ENCODE assay signal across 23 mouse cellular contexts in the genomic region with DNA sequence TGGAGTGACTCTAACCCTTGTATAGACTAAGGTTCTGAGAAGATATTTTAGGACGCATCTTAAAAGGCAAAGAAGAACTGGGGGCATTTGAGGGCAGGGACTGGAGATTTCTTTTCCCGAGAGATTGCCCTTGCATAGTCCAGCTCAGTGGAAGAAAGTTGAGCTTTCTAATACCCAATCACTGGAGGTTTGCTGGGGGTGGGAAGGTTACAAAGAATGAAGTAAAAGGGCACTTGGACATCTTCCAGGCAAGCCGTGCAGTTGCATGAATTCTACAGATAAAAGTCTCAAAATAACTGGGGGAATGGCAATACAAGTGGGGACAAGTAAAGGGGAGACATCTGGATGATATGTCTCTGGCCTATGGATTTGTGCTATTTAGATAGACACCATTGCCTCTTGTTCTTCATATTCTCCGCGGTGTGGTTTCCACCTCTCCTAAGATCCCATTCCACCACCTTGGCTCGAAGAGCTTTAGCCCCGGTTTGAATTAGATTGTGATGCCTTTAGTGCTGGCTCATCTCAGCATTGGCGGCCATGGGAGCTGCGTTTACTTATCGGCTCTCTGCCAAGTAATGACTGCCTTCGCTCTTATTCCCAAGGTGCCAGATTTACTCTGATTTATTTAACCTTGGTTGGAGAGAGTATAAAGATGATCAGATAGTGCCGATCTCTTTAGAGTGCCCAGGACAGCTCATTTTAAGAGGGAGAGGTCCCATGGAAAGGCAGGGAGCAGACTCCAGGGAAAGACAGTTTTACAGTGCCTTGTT. TPM values are rescaled to one million over a fixed set of nuclear protein-coding genes. Genes with fewer than 3 reads are reported as not detected.
DNase-seq lines count a peak whose midpoint lies in the region; ATAC-seq and TF ChIP-seq lines count a peak whose summit lies in the region.
"Had no signal": no experiment of that assay in that cellular context is flagged by ENCODE, and none has a peak within 500 bp of the region (broad histone marks: within the 10 kb centered on the region; RNA-seq: fewer than 3 reads in every experiment).

No protein-coding gene starts in this region.

- no peak for TF ChIP-seq CTCF in gastrocnemius, adult 2 months (IDR thresholded peaks at IDR 0.05)
- no peak for TF ChIP-seq CTCF in heart, postnatal 0 days (IDR thresholded peaks at IDR 0.05; ENCODE audit: low read depth)

- peak; percentile 47; the same call in 1 of the 2 replicates for ATAC-seq in heart, postnatal 0 days (ENCODE audit: insufficient read depth, low read depth)
- ATAC-seq in heart, embryonic 11.5 days (replicated peaks; ENCODE audit: insufficient number of reproducible peaks, low FRiP score, low TSS enrichment) = no peak
- ATAC-seq in forebrain, embryonic 13.5 days = no peak
- ATAC-seq: activated CD4-positive, CD25-positive, alpha-beta regulatory T cell, adult 4 months; forebrain, embryonic 16.5 days; inflammation-experienced regulatory T-cells, adult 6 months had no signal

- peak; percentile 39 for DNase-seq in gastrocnemius, adult 2 months
- no peak for DNase-seq in gastrocnemius, postnatal 36 days
- peak; percentile 9 for DNase-seq in heart, postnatal 0 days (ENCODE audit: low spot score)
- DNase-seq in MN1 (ENCODE audit: low spot score) (peak; percentile 31), adipocyte (ENCODE audit: low spot score) (peak; percentile 85)
- DNase-seq in layer of hippocampus, adult 18-20 months (ENCODE audit: low spot score in 2 of 2) = no peak
- DNase-seq: cerebellum, adult 11 months; cerebellum, postnatal 10 days; gastrocnemius, postnatal 25 days; kidney, postnatal 4 days; layer of hippocampus, adult 9-11 months; lung, adult 18-20 months; lung, postnatal 10 days; thymus, postnatal 14 days had no signal

- 52% methylated on average over 12 of the region's 12 CpGs for WGBS in heart, postnatal 0 days
- WGBS in heart, embryonic 11.5 days (ENCODE audit: insufficient replicate concordance) = 79% methylated on average over 12 of the region's 12 CpGs
- WGBS in forebrain, embryonic 13.5 days = 92% methylated on average over 12 of the region's 12 CpGs

- H3K9ac ChIP-seq in heart, postnatal 0 days (replicated peaks; ENCODE audit: low read depth, low read length) = no peak overlapping the region
- H3K9ac ChIP-seq in heart, embryonic 11.5 days (ENCODE audit: low read depth, low read length) = no peak overlapping the region
- no peak overlapping the region for H3K9ac ChIP-seq in forebrain, embryonic 13.5 days
- H3K9ac ChIP-seq: hindbrain, embryonic 14.5 days; limb, embryonic 15.5 days had no signal

- H3K9me3 ChIP-seq in heart, postnatal 0 days (replicated peaks; ENCODE audit: control insufficient read depth, low read length) = no peaks in the 10 kb centered on the region
- no peaks in the 10 kb centered on the region for H3K9me3 ChIP-seq in heart, embryonic 11.5 days (replicated peaks; ENCODE audit: control insufficient read depth, low read length)
- H3K9me3 ChIP-seq in forebrain, embryonic 13.5 days (replicated peaks) = no peaks in the 10 kb centered on the region
- H3K9me3 ChIP-seq: embryonic facial prominence, embryonic 10.5 days; limb, embryonic 15.5 days had no signal

- H3K4me3 ChIP-seq in gastrocnemius, adult 2 months = peak overlapping the region; percentile 60
- no peak overlapping the region for H3K4me3 ChIP-seq in heart, postnatal 0 days (ENCODE audit: low read depth, low read length)
- H3K4me3 ChIP-seq in heart, embryonic 11.5 days (ENCODE audit: low read depth, low read length) = no peak overlapping the region
- no peak overlapping the region for H3K4me3 ChIP-seq in forebrain, embryonic 13.5 days
- H3K4me3 ChIP-seq: embryonic facial prominence, embryonic 10.5 days; limb, embryonic 15.5 days had no signal

- peak overlapping the region; percentile 84 for H3K27ac ChIP-seq in gastrocnemius, adult 2 months
- peak overlapping the region; percentile 61 for H3K27ac ChIP-seq in heart, postnatal 0 days (ENCODE audit: low read depth)
- H3K27ac ChIP-seq in heart, embryonic 11.5 days (ENCODE audit: low read depth, low read length) = no peak overlapping the region
- no peak overlapping the region for H3K27ac ChIP-seq in forebrain, embryonic 13.5 days
- H3K27ac ChIP-seq: embryonic facial prominence, embryonic 10.5 days; hindbrain, embryonic 14.5 days; limb, embryonic 15.5 days had no signal

- intact Hi-C loops in gastrocnemius, adult 2 months (cut with DNase I) = loop anchor here (10.0 kb wide), 1 partner anchor 361 kb away; no protein-coding TSS in a partner anchor
- intact Hi-C loops in gastrocnemius, postnatal 36 days (cut with DNase I) = no loop called here

- no peaks in the 10 kb centered on the region for H3K36me3 ChIP-seq in heart, postnatal 0 days (replicated peaks; ENCODE audit: control insufficient read depth, insufficient read depth, low read length)
- H3K36me3 ChIP-seq in heart, embryonic 11.5 days (ENCODE audit: control insufficient read depth, insufficient read depth, low read length) = no peaks in the 10 kb centered on the region
- H3K36me3 ChIP-seq in forebrain, embryonic 13.5 days (ENCODE audit: poor library complexity, severe bottlenecking) = no peaks in the 10 kb centered on the region
- H3K36me3 ChIP-seq: embryonic facial prominence, embryonic 10.5 days; limb, embryonic 15.5 days had no signal

- TF ChIP-seq EP300 in heart, postnatal 0 days (IDR thresholded peaks at IDR 0.05; ENCODE audit: low read depth) = no peak

- no peaks in the 10 kb centered on the region for H3K4me1 ChIP-seq in heart, postnatal 0 days (ENCODE audit: control insufficient read depth, insufficient read depth)
- no peaks in the 10 kb centered on the region for H3K4me1 ChIP-seq in heart, embryonic 11.5 days (ENCODE audit: control insufficient read depth, insufficient read depth, low read length)
- H3K4me1 ChIP-seq in forebrain, embryonic 13.5 days = no peaks in the 10 kb centered on the region
- H3K4me1 ChIP-seq: embryonic facial prominence, embryonic 10.5 days; limb, embryonic 15.5 days had no signal

- no peaks in the 10 kb centered on the region for H3K27me3 ChIP-seq in heart, postnatal 0 days (ENCODE audit: control insufficient read depth, insufficient read depth, low read length)
- H3K27me3 ChIP-seq in heart, embryonic 11.5 days (ENCODE audit: control insufficient read depth, insufficient read depth, low read length) = no peaks in the 10 kb centered on the region
- H3K27me3 ChIP-seq in forebrain, embryonic 13.5 days = no peaks in the 10 kb centered on the region

- H3K4me2 ChIP-seq in heart, postnatal 0 days (ENCODE audit: low read depth, low read length) = peak overlapping the region; percentile 12; the same call in 1 of the 2 replicates
- H3K4me2 ChIP-seq in heart, embryonic 11.5 days = no peak overlapping the region
- H3K4me2 ChIP-seq in forebrain, embryonic 13.5 days = no peak overlapping the region
- H3K4me2 ChIP-seq: hindbrain, embryonic 14.5 days; limb, embryonic 15.5 days; midbrain, embryonic 11.5 days had no signal

RNA-seq across cellular contexts. Expression of gene Apex2, which starts 3.8 kb away (rescaled TPM):
- 10 to 100 TPM in 1 of 2 experiments, 1 to 10 TPM in 1; 5.6 to 13.7 TPM for total RNA-seq in gastrocnemius, adult 2 months (2021)
- total RNA-seq in gastrocnemius, postnatal 36 days (2021) = 1 to 10 TPM; 7.6 to 9.2 TPM
- total RNA-seq in heart, postnatal 0 days (2014; rRNA removed; ENCODE audit: low replicate concordance) = 3.3 and 8.8 TPM in 2 replicates
- polyA plus RNA-seq in heart, postnatal 0 days (2015; fragmentation: Nextera tagmentation; extraction: Ambion mirVana) = 5.4 and 6.9 TPM in 2 replicates
- 18.2 and 18.4 TPM in 2 replicates for polyA plus RNA-seq in heart, embryonic 11.5 days (2014; fragmentation: Nextera tagmentation; extraction: Ambion mirVana)
- 21.4 and 25.7 TPM in 2 replicates for polyA plus RNA-seq in forebrain, embryonic 13.5 days (2015; fragmentation: Nextera tagmentation; extraction: Ambion mirVana)
- total RNA-seq in layer of hippocampus, adult 18-20 months (2021) = 10 to 100 TPM; 10.1 to 13.9 TPM

RNA-seq across cellular contexts. Expression of gene Pfkfb1, which starts 5.4 kb away (rescaled TPM):
- 10 to 100 TPM; 25.4 to 82.6 TPM for total RNA-seq in gastrocnemius, adult 2 months (2021)
- total RNA-seq in gastrocnemius, postnatal 36 days (2021) = 10 to 100 TPM; 50.8 to 56.7 TPM
- total RNA-seq in heart, postnatal 0 days (2014; rRNA removed; ENCODE audit: low replicate concordance) = 1.5 and 10.6 TPM in 2 replicates
- polyA plus RNA-seq in heart, postnatal 0 days (2015; fragmentation: Nextera tagmentation; extraction: Ambion mirVana) = 3.5 and 3.9 TPM in 2 replicates
- polyA plus RNA-seq in heart, embryonic 11.5 days (2014; fragmentation: Nextera tagmentation; extraction: Ambion mirVana) = 9.2 and 11.3 TPM in 2 replicates
- polyA plus RNA-seq in forebrain, embryonic 13.5 days (2015; fragmentation: Nextera tagmentation; extraction: Ambion mirVana) = 3.3 and 5.0 TPM in 2 replicates
- total RNA-seq in layer of hippocampus, adult 18-20 months (2021) = under 1 TPM; 0.84 to 0.92 TPM

RNA-seq across cellular contexts. Expression of gene Alas2, which starts 46.3 kb away (rescaled TPM):
- 1 to 10 TPM; 2.4 to 3.2 TPM for total RNA-seq in gastrocnemius, adult 2 months (2021)
- total RNA-seq in gastrocnemius, postnatal 36 days (2021) = 1 to 10 TPM; 3.5 to 5.1 TPM
- total RNA-seq in heart, postnatal 0 days (2014; rRNA removed; ENCODE audit: low replicate concordance) = 61.8 and 69.0 TPM in 2 replicates
- 30.5 and 49.5 TPM in 2 replicates for polyA plus RNA-seq in heart, postnatal 0 days (2015; fragmentation: Nextera tagmentation; extraction: Ambion mirVana)
- polyA plus RNA-seq in heart, embryonic 11.5 days (2014; fragmentation: Nextera tagmentation; extraction: Ambion mirVana) = 176 and 196 TPM in 2 replicates
- polyA plus RNA-seq in forebrain, embryonic 13.5 days (2015; fragmentation: Nextera tagmentation; extraction: Ambion mirVana) = 25.6 and 28.1 TPM in 2 replicates
- total RNA-seq in layer of hippocampus, adult 18-20 months (2021) = 1 to 10 TPM; 3.4 to 5.4 TPM

Comparison
In these comparisons a context has a peak if more than half of its experiments do, and no peak if none do; other contexts are left out.
1. DNase-seq: peak in gastrocnemius, adult 2 months (single experiment), heart, postnatal 0 days (single experiment), MN1 (single experiment) and adipocyte (single experiment); none in gastrocnemius, postnatal 36 days (0 of 2) and layer of hippocampus, adult 18-20 months (0 of 2).
2. H3K27ac ChIP-seq: peak in gastrocnemius, adult 2 months (single experiment) and heart, postnatal 0 days (single experiment); none in heart, embryonic 11.5 days (single experiment) and forebrain, embryonic 13.5 days (single experiment).